Mouse (Mus musculus) olfactory bulb, adult 2 months (tissue): ENCODE results near the gene Hist2h2ab. TPM values are rescaled to one million over a fixed set of nuclear protein-coding genes. Genes with fewer than 3 reads are reported as not detected.
"Not testable (repeated sequence)": the region's sequence is repeated elsewhere in the genome, so short reads cannot be mapped to it uniquely, and the experiment has no call there.

Experiments
- H3K27ac ChIP-seq: fragments of 200-500 bp; 2 replicates; pipeline ENCODE4 v1.5.1; 2012; ENCODE audit warnings: low read depth, low read length; ENCODE audit not compliant: insufficient read depth
- H3K4me1 ChIP-seq: fragments of 200-500 bp; 2 replicates; pipeline ENCODE4 v1.6.1; 2012; ENCODE audit warnings: low read length; ENCODE audit not compliant: control insufficient read depth, insufficient read depth
- H3K4me3 ChIP-seq: fragments of 200-500 bp; 2 replicates; pipeline ENCODE4 v1.5.1; 2012; ENCODE audit warnings: mild to moderate bottlenecking, low read depth, low read length, moderate library complexity; ENCODE audit not compliant: insufficient read depth
- CTCF ChIP-seq: fragments of 200-500 bp; IDR thresholded peaks from 2 replicates; pipeline ENCODE4 v1.5.1; 2012; ENCODE audit warnings: low read depth, mild to moderate bottlenecking, low read length, moderate library complexity; ENCODE audit not compliant: insufficient read depth
- POLR2A ChIP-seq: fragments of 200-500 bp; IDR thresholded peaks from 2 replicates; pipeline ENCODE4 v1.6.1; 2012; ENCODE audit warnings: mild to moderate bottlenecking, low read depth, low read length, moderate library complexity; ENCODE audit not compliant: insufficient read depth
- WGBS: fragments of 180-500 bp; shearing (Covaris S2); methylation state at CpG from one replicate; pipeline ENCODE4 v1.1.7; 2018; 5-methylcytosine and 5-hydroxymethylcytosine counted together
- polyA plus RNA-seq: library from polyadenylated mRNA; stranded (reverse); fragments of >200 nt; gene quantifications from 2 replicates; pipeline ENCODE4 v1.2.4, GENCODE M21; 2012; ENCODE audit warnings: low replicate concordance; ENCODE audit not compliant: missing spikeins, insufficient read depth, insufficient read length

Hist2h2ab gene
- polyA plus RNA-seq, 1 experiment, result not detected

DNA sequence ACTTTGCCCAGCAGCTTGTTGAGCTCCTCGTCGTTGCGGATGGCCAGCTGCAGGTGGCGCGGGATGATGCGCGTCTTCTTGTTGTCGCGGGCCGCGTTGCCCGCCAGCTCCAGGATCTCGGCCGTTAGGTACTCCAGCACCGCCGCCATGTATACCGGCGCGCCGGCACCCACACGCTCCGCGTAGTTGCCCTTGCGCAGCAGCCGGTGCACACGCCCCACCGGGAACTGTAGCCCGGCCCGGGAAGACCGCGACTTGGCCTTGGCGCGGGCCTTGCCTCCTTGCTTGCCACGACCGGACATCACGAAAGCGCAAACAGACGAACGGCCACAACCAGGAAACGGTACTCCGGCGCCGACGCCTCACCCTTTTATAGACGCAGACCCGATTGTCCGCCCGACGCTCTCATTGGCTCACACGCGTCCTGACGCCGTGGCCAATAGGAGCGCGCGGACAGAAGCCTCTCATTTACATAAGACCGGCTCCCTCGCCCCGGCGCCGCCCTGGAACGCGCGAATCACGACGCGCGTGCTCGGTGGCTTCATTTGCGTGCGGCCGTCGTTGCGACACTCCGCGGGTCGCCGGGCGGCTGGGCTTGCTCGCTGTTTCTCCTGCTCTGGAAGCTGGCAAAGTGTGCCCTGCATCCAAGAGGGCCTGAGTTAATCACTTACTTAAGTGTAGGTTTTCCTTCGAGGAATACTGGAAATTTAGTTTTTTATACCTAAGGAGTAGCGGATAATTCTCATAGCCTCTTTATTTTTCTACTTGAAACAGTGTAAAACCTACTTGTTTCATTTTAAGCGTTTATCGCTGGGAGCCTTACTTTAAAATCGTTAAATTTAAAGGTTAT is 20.5 kb downstream of the Hist2h2ab start, which contains the start of gene Hist2h2aa2:
Hist2h2aa2 (minus strand) TSS at position 328 of the 850 bp plus-strand sequence.
- H3K4me3 ChIP-seq, result peak within 1 kb of the TSS; percentile 52
- H3K27ac ChIP-seq, result peak within 1 kb of the TSS; percentile 58
- not testable (repeated sequence) for H3K4me1 ChIP-seq
- peak; percentile 42; the same call in 1 of the 2 replicates for TF ChIP-seq POLR2A
- 2% methylated on average over 41 of the region's 85 CpGs for WGBS

DNA sequence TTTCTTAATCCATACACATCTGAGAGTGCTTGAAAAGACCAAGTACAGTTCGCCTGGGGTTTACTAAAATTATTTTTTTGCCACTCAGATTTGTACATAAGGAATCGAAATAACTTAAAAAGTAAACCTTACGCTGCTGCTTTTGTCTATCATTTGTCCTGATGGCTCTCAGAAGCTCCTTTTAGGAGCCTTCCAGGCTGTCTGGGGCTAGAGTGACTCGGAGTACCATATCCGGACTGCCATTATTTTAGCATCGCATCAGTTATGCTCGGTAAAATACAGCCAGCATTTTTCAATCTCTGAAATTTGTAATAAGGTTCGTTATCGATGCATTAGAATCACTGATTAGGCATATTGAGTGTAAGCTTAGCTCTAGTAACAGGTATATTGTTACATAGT is 21.1 kb downstream of the Hist2h2ab start:
- no peak for TF ChIP-seq CTCF
- TF ChIP-seq POLR2A, result no peak
- H3K27ac ChIP-seq, result 0 out of 2 replicates have a peak overlapping the region, but pooled peaks have one; percentile 58
- H3K4me3 ChIP-seq, result no peak overlapping the region
- H3K4me1 ChIP-seq, result peaks cover 4% of the 10 kb centered on the region; the same call in 1 of the 2 replicates
- WGBS, result 54% methylated on average over 9 of the region's 9 CpGs

DNA sequence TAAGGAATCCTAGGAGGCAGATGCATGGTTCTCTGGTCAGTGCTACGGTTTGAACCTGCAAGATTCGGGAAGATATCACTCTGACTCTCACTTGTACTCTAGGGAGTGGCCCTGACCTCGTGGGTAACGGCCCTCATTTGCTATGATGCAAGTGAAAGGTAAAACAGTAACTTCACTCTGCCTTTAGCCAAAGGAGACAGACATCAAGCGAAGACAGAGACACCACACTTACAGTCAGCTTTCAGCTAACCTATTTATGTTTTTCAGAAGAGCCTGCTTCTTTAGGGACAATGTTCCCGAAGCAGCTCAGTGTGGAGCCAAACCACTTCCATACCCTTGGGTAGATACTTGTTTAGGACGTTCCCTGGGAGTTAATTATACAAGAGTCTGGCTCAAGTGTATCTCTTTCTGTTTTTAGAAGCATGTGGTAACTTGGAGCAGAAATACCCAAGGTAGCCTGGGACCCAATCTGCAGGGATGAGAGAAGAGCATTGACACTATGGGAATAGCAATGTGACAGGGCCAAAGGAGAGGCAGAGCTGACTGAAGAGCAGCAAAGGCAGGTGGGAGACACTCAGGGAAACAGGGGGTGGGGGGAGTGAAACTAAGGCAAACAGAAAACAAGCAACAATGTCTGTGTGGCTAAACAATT is 24.4 kb downstream of the Hist2h2ab start:
- peaks cover 2% of the 10 kb centered on the region; the same call in 1 of the 2 replicates for H3K4me1 ChIP-seq
- 79% methylated on average over 7 of the region's 7 CpGs for WGBS
- H3K27ac ChIP-seq, result peak overlapping the region; percentile 59
- H3K4me3 ChIP-seq, result no peak overlapping the region
- TF ChIP-seq CTCF, result no peak
- no peak for TF ChIP-seq POLR2A

DNA sequence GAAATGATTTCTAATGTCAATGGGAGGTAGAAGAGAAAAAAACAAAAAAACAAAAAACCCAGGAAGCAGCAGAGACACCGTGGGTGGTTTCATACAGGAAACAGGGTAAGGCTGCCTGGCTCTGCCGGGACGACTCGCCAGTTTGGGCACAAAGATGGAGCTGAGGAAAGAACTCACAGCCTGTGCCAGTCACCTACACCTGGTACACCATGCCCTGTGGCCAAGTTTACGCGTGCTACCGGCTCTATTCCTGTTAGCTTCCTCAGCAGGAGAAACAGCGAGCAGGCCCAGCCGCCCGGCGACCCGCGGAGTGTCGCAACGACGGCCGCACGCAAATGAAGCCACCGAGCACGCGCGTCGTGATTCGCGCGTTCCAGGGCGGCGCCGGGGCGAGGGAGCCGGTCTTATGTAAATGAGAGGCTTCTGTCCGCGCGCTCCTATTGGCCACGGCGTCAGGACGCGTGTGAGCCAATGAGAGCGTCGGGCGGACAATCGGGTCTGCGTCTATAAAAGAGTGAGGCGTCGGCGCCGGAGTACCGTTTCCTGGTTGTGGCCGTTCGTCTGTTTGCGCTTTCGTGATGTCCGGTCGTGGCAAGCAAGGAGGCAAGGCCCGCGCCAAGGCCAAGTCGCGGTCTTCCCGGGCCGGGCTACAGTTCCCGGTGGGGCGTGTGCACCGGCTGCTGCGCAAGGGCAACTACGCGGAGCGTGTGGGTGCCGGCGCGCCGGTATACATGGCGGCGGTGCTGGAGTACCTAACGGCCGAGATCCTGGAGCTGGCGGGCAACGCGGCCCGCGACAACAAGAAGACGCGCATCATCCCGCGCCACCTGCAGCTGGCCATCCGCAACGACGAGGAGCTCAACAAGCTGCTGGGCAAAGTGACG is 25.6 kb downstream of the Hist2h2ab start, which contains the start of gene Hist2h2aa1:
Hist2h2aa1 (plus strand) TSS at position 495 of the 884 bp plus-strand sequence.
- Histone ChIP-seq H3K27ac (peak within 1 kb of the TSS; percentile 95), H3K4me3 (peak within 1 kb of the TSS; percentile 66)
- not testable (repeated sequence) for H3K4me1 ChIP-seq
- WGBS, result under 1% methylated on average over 35 of the region's 88 CpGs

DNA sequence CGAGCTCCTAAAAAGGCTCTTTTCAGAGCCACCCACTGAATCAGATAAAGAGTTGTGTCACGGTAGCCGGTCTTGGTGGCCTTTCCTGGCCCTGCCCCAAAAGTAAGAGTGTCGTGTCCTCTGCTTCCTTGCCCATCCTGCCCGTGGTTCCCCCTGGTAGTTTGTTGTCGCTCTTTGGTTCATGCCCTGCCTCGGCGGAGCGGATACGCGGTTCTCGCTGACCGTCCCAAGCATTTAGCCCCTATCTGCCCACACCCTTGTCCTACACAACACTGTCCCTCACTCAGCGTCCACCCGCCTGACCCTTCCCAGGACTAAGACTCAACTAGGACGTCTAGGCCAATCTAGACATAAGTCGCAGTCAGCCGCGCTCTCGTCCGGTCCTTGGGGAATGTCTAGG is 26.4 kb downstream of the Hist2h2ab start:
- not testable (repeated sequence) for H3K27ac ChIP-seq, H3K4me1 ChIP-seq
- peak overlapping the region; percentile 52 for H3K4me3 ChIP-seq
- 0% methylated on average over 11 of the region's 21 CpGs for WGBS

DNA sequence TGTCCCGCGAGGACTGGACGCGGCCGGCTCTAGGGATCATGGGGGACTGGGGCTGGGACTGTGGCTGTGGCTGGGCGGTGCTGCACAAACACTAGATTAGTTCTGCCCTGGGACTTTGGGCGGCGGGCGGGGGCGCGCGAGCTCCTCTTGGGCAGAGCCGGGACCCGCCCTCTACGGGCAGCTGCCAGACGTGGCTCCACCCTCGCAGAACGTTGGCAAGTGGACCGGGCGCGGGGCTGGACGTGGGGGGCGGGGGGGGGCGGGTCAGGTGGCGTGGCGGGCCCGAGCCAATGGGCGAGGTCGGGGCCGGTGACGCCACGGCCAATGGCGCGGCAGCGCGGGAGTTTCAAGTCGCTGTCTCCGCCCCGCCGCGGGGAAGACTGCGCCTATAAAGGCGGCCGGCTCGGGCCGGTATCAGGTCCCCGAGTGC is 26.8 kb downstream of the Hist2h2ab start, which contains the start of gene Hist2h3c1:
Hist2h3c1 (plus strand) TSS at position 259 of the 430 bp plus-strand sequence.
- not testable (repeated sequence) for H3K27ac ChIP-seq, H3K4me1 ChIP-seq
- 0% methylated on average over 6 of the region's 47 CpGs for WGBS
- H3K4me3 ChIP-seq, result peak within 1 kb of the TSS; percentile 52

DNA sequence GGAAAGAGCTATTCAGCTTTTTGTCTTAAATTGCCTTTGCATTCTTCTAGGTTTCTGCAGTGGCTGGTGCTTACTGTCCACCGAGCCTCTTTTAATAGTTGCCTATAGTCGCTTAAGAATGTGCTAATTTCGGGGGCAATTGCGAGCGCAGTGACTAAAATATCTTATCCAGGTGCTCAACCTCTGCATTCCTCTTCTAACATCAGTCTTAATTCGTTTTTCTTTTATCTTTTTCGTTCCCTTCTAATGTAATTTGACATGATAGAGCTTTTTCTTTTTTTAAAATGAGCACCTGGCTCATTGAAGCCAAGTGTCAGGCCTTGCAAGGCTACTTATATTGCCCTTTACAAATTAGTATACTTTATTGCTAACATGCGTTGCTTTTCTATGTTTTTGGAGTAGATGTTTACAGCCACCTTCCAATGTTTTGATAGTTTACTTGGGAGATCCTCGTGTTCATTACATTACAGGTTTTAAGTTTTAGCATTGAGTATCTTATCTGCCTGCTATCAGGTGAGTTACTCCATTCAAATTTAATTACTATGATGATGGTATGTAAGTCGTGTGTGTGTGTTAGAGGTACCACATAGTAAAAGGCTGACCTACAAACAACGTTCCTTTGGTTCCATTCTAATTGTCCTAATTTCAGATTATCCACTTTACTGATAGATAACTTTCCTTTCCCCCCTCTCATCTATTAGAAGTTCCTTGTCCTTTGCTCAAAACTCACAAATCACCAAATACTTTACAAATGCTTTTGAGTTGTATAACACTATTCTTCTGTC is 27.9 kb downstream of the Hist2h2ab start:
- H3K4me1 ChIP-seq, result peaks cover 2% of the 10 kb centered on the region; the same call in 1 of the 2 replicates
- no peak overlapping the region for H3K27ac ChIP-seq
- TF ChIP-seq CTCF (no peak), POLR2A (no peak)
- H3K4me3 ChIP-seq, result no peak overlapping the region; the same call in 1 of the 2 replicates
- WGBS, result 40% methylated on average over 11 of the region's 11 CpGs
